Mouse (Mus musculus) midbrain, embryonic 10.5 days (tissue): ENCODE measurements around the gene Muc16. TPM values are rescaled to one million over a fixed set of nuclear protein-coding genes. Genes with fewer than 3 reads are reported as not detected.

ENCODE experiments used
- DNase-seq: peaks from one replicate; pipeline ENCODE4 v3.0.0-alpha.2; 2017; ENCODE audit warnings: low spot score
- H3K27ac ChIP-seq: fragments of 300-500 bp; sonication (generic); replicated peaks from 2 replicates; pipeline ENCODE4 v1.5.1; 2016; ENCODE audit warnings: mild to moderate bottlenecking
- H3K27me3 ChIP-seq: fragments of 300-500 bp; sonication (generic); 2 replicates; pipeline ENCODE4 v1.6.1; 2016; ENCODE audit warnings: low read depth, mild to moderate bottlenecking; ENCODE audit not compliant: poor library complexity, severe bottlenecking
- H3K36me3 ChIP-seq: fragments of 300-500 bp; sonication (generic); 2 replicates; pipeline ENCODE4 v1.6.1; 2016; ENCODE audit warnings: mild to moderate bottlenecking, moderate library complexity
- H3K4me1 ChIP-seq: fragments of 300-500 bp; sonication (generic); 2 replicates; pipeline ENCODE4 v1.6.1; 2016
- H3K4me3 ChIP-seq: fragments of 300-500 bp; sonication (generic); 2 replicates; pipeline ENCODE4 v1.5.1; 2016; ENCODE audit warnings: mild to moderate bottlenecking, moderate library complexity
- H3K9me3 ChIP-seq: fragments of 300-500 bp; sonication (generic); replicated peaks from 2 replicates; pipeline ENCODE4 v1.6.1; 2016; ENCODE audit warnings: mild to moderate bottlenecking
- WGBS: fragments of 180-500 bp; shearing (Covaris S2); methylation state at CpG from one replicate; pipeline ENCODE4 v1.1.7; 2016; 5-methylcytosine and 5-hydroxymethylcytosine counted together
- polyA plus RNA-seq: library from polyadenylated mRNA; unstranded; fragments of >200 nt; fragmentation: Nextera tagmentation; extraction: Ambion mirVana; gene quantifications from 2 replicates; pipeline ENCODE4 v1.2.1, GENCODE M21; 2016

Muc16 gene
- polyA plus RNA-seq, result not detected in 2 replicates

DNA sequence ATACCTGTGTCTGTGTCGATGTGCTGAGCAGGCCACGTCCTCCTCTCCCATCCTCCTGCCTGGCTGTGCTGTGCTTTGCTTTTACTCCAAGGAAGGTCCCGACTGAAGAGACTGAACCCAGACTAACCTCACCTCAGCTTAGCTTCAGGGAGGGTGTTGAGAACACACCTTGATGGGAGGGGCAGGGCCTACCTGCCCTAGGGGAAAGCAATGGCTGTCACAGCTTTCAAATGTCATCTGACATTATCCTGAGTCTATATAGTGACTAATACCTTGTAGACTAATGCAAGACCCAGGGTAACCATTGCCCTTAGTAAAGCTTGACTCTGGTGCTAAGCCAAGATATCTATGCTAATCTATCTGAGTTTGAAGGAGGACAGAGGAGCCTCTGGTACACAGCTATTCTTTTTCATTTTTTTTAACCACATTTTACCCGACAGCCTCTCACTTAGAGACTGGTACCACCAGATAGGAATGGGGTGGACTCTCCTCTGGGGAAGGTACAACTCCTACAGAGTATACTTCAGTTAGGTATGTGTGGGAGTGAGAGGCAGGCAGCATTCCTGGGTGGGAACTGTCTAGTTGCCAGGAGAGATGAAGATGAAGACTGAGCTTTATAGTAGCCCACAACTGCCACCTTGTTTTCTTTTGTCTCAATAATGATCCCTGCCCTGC, at the start of gene Muc16:
TSS of gene Muc16 (minus strand) at position 51 of the 675 bp plus-strand sequence.
- no peaks in the 10 kb centered on the region for H3K9me3 ChIP-seq
- no peaks in the 10 kb centered on the region for H3K36me3 ChIP-seq
- WGBS, result 90% methylated on average over 4 of the region's 4 CpGs
- H3K27me3 ChIP-seq, result no peaks in the 10 kb centered on the region
- no peak for DNase-seq
- no peak within 1 kb of the TSS for H3K4me3 ChIP-seq
- H3K27ac ChIP-seq, result no peak within 1 kb of the TSS
- H3K4me1 ChIP-seq, result no peaks in the 10 kb centered on the region

DNA sequence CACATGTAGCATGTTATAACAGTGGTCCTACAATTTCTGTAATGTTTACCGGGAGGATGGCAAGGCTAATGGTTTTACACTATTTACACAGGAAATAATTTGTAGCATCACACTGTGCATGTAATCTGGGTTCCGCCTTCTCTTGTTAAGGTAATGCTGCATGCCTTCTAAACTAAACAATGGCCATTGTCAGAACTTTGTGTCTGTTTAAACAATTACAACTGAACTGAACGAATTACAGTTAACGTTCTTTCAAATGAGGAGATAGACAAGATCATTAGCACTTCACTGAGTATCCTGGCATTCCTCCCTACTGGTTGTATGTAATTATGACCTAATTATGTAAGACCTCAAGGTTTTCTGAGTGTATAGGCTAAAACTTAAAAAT, 48.4 kb upstream of the Muc16 start:
- no peak for DNase-seq
- H3K4me1 ChIP-seq, result peaks cover 11% of the 10 kb centered on the region

DNA sequence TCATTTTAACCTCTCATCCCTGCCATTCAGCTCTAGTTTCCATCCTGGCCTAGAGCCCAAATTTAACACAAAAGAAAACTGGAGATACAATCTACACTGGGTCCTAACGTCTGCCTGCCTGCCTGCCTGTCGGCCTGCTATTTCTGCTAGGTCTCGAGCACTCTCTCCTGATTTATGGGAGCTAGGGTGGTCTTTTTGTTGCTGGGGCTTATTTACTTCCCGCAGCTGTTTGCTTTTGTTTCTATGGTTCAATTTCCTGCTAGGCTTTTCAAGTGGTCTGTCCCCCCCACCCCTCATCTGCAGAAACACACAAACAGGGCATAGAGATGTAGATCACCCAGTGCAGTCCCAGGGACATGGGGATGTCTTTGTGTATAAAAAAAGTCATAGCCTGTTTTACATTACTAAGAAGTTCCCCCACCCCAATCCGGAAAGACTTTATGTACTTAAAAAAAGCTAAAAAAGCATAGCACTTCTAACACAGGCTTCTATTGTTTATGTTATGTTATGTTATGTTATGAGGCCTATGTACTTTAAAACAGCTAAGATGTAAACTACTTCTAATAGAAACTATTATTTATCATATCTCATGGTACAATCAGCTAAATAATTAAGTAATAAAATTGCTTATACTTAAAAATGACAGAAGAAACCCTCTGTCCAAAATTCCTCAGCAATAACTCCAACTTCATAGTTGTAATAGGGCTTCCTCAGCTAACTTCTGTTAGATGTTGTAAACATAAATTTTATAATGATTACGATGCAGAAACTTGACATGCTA, 47.8 kb upstream of the Muc16 start:
- peak; percentile 22 for DNase-seq
- H3K27ac ChIP-seq, result peak overlapping the region; percentile 67
- WGBS, result 26% methylated on average over 6 of the region's 6 CpGs

More for the DNA sequence above, 48.4 kb upstream of the Muc16 start:
- Histone ChIP-seq H3K27ac (no peak overlapping the region), H3K9me3 (no peaks in the 10 kb centered on the region), H3K27me3 (no peaks in the 10 kb centered on the region), H3K4me3 (no peak overlapping the region), H3K36me3 (no peaks in the 10 kb centered on the region)
- WGBS, result 36% methylated on average over 4 of the region's 4 CpGs

GRCm38 (mm10) chr9:18721011-18721410, 46.7 kb upstream of the Muc16 start:
- Histone ChIP-seq H3K9me3 (no peaks in the 10 kb centered on the region), H3K27ac (peak overlapping the region; percentile 67), H3K36me3 (no peaks in the 10 kb centered on the region), H3K4me1 (peaks cover 11% of the 10 kb centered on the region), H3K27me3 (no peaks in the 10 kb centered on the region), H3K4me3 (no peak overlapping the region)
- WGBS, result 34% methylated on average over 2 of the region's 2 CpGs
- peak; percentile 11 for DNase-seq

More for the DNA sequence above, 47.8 kb upstream of the Muc16 start:
- no peaks in the 10 kb centered on the region for H3K27me3 ChIP-seq
- no peak overlapping the region for H3K4me3 ChIP-seq
- H3K4me1 ChIP-seq, result peaks cover 11% of the 10 kb centered on the region
- no peaks in the 10 kb centered on the region for H3K9me3 ChIP-seq
- no peaks in the 10 kb centered on the region for H3K36me3 ChIP-seq

DNA sequence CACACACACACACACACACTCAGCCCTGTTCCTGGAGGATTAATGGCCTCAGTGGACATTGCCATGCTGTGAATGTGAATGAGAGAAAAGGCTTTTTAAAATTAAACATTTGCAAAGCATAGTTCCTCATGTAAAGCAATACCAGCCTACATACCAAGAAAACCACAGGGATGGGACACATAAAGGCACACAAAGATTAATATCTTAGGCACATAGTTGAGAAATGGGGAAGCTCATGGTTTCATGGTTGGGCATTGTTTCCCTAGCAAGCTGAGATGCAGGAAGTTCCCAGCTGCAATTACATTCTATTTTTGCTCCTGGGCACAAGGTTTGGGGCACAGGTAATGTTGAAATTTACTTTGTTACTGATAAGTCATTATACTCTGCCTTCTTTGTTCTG, 31.3 kb upstream of the Muc16 start:
- no peak for DNase-seq
- no peak overlapping the region for H3K27ac ChIP-seq
- H3K4me1 ChIP-seq, result no peaks in the 10 kb centered on the region
- no peak overlapping the region for H3K4me3 ChIP-seq
- no peaks in the 10 kb centered on the region for H3K9me3 ChIP-seq
- no peaks in the 10 kb centered on the region for H3K27me3 ChIP-seq
- H3K36me3 ChIP-seq, result no peaks in the 10 kb centered on the region

GRCm38 (mm10) chr9:18598366-18598765, 76.0 kb downstream of the Muc16 start:
- H3K4me1 ChIP-seq, result no peaks in the 10 kb centered on the region
- no peaks in the 10 kb centered on the region for H3K9me3 ChIP-seq
- no peak overlapping the region for H3K27ac ChIP-seq
- no peaks in the 10 kb centered on the region for H3K36me3 ChIP-seq
- H3K27me3 ChIP-seq, result no peaks in the 10 kb centered on the region
- 26% methylated on average over 2 of the region's 2 CpGs for WGBS
- DNase-seq, result no peak
- no peak overlapping the region for H3K4me3 ChIP-seq

- H3K27ac ChIP-seq, result no peak overlapping the region
- no peak overlapping the region for H3K4me3 ChIP-seq
- WGBS, result 58% methylated on average over 2 of the region's 2 CpGs
- no peak for DNase-seq
- H3K9me3 ChIP-seq, result no peaks in the 10 kb centered on the region
- no peaks in the 10 kb centered on the region for H3K27me3 ChIP-seq
- no peaks in the 10 kb centered on the region for H3K4me1 ChIP-seq
- no peaks in the 10 kb centered on the region for H3K36me3 ChIP-seq
Measured at GRCm38 (mm10) chr9:18508098-18508497, 166.2 kb downstream of the Muc16 start.

DNA sequence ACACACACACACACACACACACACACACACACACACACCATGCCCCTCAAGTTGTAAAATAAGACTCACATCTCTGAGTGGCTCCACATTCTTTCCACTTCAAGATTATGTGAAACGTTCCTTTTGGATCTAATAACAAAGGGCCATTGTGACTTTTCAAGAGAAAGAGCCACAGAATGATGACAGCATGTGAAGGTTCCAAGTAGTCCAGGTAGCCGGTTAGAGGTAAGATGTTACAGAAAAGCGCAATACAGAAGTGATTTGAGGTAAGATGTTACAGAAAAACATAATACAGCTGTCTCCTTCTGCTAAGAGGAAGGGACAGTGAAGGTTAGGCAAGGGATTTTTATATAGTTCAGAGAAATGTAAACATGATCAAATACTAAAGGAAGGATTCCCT, 196.2 kb downstream of the Muc16 start, which contains the start of the genes Zfp558 and Mbd3l1:
TSS of gene Zfp558 (minus strand) at position 101 of the 400 bp plus-strand sequence.
TSS of gene Mbd3l1 (plus strand) at position 192 of the 400 bp plus-strand sequence.
- Histone ChIP-seq H3K4me1 (no peaks in the 10 kb centered on the region), H3K9me3 (no peaks in the 10 kb centered on the region), H3K4me3 (no peak within 1 kb of the TSS), H3K27me3 (no peaks in the 10 kb centered on the region), H3K27ac (no peak within 1 kb of the TSS), H3K36me3 (no peaks in the 10 kb centered on the region)
- WGBS, result 79% methylated on average over 3 of the region's 3 CpGs
- no peak for DNase-seq

DNA sequence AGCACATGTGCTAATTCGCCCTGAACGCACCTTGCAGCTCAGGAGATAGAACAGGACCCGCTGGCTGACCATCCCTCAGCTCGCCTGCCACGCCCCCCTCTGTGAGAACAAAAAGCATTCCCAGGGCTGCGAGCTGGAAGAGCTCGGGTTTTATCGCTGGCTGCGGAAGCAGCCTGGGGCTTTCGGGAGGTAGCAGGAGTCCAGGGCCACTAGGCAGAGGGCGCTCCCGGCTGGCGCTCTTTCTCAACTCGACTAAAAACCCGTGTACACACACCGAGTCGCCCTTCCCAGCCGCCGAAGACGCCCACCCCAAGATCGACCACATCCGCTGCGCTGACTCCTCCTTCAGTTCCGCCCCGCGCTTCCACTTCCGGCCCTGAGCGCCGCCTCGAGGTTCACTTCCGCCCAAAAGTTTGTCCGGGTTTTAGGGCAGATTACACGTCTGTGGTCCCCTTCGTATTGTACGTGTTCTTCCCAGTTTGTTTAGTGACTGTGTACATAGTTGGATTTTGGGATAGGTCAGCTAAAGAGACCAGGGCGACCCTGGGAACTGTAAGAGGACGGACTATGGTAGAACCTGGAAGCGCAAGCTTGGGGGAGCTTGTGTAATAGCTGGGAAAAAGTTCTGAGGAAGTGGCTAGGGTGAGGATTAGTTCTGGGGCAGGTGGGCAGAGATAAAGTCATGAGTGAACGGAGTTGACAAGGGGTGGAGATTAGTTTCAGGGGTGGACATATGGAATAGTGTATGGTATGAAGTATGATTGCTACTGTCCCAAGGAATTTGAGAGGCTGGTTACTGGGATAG, 200.8 kb downstream of the Muc16 start:
- Histone ChIP-seq H3K4me1 (peaks cover 6% of the 10 kb centered on the region), H3K36me3 (peaks cover 5% of the 10 kb centered on the region), H3K27ac (peak overlapping the region; percentile 87), H3K9me3 (no peaks in the 10 kb centered on the region), H3K27me3 (no peaks in the 10 kb centered on the region), H3K4me3 (peak overlapping the region; percentile 65)
- DNase-seq, result peak; percentile 88
- WGBS, result 5% methylated on average over 39 of the region's 39 CpGs

DNA sequence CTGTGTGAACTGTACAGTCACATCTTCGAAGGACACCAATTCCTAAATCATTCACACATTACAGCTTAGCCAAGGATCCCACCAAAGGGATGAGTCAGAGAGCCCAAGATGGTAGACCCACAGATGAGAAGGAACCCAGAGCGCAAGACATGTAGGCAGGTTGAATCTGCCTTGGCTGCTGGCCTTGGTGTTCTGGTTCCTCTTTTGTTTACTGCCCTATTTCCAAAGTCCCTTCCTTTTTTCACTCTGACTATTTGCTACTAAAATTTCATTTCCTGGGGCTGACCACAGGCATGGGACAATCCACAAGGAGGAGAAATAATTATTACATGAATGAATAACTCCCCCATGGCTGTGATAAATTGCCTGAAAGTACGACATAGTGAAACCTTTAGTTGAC, 206.3 kb downstream of the Muc16 start:
- Histone ChIP-seq H3K9me3 (no peaks in the 10 kb centered on the region; the same call in 1 of the 2 replicates), H3K27me3 (no peaks in the 10 kb centered on the region), H3K4me3 (no peak overlapping the region), H3K4me1 (peaks cover 16% of the 10 kb centered on the region), H3K36me3 (peaks cover 48% of the 10 kb centered on the region), H3K27ac (no peak overlapping the region)
- 87% methylated on average over 3 of the region's 3 CpGs for WGBS
- DNase-seq, result no peak

DNA sequence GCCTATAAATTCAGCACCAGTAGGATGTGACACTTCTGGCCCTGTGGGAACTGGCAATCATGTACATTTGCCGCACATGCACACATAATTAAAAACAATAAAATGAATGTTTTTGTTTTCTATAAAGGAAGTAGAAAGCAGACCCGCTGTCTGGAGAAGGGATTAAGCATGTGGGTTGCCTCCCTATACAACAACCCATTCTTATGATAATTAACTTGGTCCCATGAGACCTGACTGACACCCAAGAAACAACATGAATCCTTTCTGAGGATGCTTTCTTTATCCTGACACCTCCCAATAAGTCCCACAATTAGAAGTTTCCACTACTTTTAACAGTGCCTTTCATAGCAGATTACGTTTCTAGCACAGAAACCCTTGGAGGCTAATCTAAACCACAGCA, 207.0 kb downstream of the Muc16 start:
- 32% methylated on average over 3 of the region's 3 CpGs for WGBS
- H3K36me3 ChIP-seq, result peaks cover 52% of the 10 kb centered on the region
- no peak for DNase-seq

GRCm38 (mm10) chr9:18456520-18456919, 217.8 kb downstream of the Muc16 start:
- 95% methylated on average over 4 of the region's 4 CpGs for WGBS
- Histone ChIP-seq H3K27me3 (no peaks in the 10 kb centered on the region), H3K27ac (no peak overlapping the region), H3K9me3 (peaks cover 11% of the 10 kb centered on the region), H3K4me3 (no peak overlapping the region), H3K36me3 (peaks cover 58% of the 10 kb centered on the region), H3K4me1 (no peaks in the 10 kb centered on the region)
- no peak for DNase-seq

More for the DNA sequence above, 207.0 kb downstream of the Muc16 start:
- Histone ChIP-seq H3K27me3 (no peaks in the 10 kb centered on the region), H3K27ac (no peak overlapping the region), H3K9me3 (no peaks in the 10 kb centered on the region; the same call in 1 of the 2 replicates), H3K4me1 (peaks cover 11% of the 10 kb centered on the region), H3K4me3 (no peak overlapping the region)
